Mouse (Mus musculus) thymus, adult 18-20 months (tissue): ENCODE results near the gene 2310033P09Rik.

ENCODE experiments used
- DNase-seq, 2 experiments: peaks; one replicate each; pipeline ENCODE4 v3.0.0; 2022; ENCODE audit warnings: mixed read lengths in 2 of 2

2310033P09Rik gene

DNA sequence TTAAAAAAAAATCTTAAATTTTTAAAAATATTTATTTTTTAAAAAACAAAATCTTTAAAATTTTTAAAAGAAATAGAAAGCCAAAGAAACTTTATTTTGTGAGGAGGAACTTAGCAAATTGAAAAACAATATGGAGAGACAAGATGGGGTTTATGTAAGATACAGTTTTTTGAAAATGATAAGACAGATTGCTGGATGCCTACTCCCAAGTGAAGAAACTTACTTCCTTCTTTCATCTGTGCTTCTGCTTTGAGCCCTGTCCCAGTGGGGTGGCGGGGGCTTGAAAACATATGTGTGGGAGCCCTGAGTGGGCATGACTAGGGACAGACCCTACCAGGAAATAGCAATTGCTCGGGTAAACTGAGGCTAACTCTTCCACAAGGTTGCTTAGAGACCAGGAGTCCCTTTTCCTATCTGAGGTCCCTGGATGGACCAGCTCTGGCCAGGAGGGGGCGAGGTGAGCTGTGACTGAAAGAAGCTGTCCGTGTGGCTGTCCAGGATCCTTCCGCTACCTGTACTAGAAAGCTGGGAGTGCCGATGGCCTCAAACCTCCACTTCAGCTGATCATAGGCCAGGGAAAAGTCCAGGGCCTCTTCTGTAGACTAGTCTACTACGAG is 22.1 kb downstream of the 2310033P09Rik start:
- DNase-seq: peak in 1 of 2 experiments; percentile 23

- no peak for DNase-seq
These were observed 24.7 kb downstream of the 2310033P09Rik start for GRCm38 (mm10) chr11:59232797-59233196.

DNA sequence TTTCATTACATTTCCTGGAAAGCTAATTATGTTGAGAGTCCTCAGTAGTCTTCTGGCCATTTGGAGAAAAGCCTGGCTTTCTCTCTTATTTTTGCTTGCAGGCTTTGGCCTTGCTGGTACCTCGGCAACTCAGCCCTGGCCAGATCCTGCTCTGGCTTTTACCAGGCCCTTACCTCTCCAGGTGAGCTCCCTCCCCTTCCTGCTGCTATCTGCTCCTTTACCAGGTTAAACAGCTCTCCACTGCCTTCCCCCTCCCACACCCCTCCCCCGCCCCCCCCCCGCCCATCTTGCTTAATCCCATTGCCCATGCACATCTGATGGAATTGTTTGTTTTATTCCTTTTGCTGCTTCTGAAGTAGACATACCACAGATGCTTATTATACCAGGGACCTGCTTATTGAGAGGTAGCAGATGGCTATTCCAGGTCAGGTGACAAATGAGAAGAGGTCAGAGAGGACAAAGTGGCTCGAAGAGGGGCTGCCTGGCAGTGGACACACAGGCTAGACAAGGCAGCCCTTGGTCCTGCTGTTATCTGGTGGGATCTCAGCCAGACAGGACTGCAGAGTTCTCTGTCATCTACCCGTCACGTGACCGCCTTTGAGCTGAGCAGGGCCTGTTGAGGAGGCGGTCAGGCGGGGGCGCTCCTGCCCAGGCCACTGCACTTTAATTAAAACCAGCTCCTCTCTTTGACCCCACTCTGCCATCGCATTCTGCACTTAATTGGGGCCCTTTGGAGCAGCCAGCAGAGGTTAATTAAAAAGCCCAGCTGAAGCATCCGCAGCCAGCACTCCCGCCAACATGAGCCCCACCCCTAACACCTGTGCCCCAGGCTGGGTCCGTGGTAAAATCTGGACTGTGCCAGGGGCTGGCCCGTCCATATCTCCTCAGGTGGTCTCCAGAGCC is 30.7 kb downstream of the 2310033P09Rik start:
- DNase-seq: peak in 1 of 2 experiments; percentile 14

- no peak for DNase-seq
These were observed 31.3 kb downstream of the 2310033P09Rik start for GRCm38 (mm10) chr11:59239428-59239785.

GRCm38 (mm10) chr11:59239796-59240195 is 31.7 kb downstream of the 2310033P09Rik start:
- no peak for DNase-seq

- DNase-seq: no peak
These were observed 33.7 kb downstream of the 2310033P09Rik start for GRCm38 (mm10) chr11:59241841-59242240.

- DNase-seq: no peak
These were observed 35.7 kb downstream of the 2310033P09Rik start for GRCm38 (mm10) chr11:59243856-59244255.

- no peak for DNase-seq
These were observed 40.0 kb downstream of the 2310033P09Rik start for GRCm38 (mm10) chr11:59248101-59248500.

GRCm38 (mm10) chr11:59259647-59260046 is 51.5 kb downstream of the 2310033P09Rik start:
- no peak for DNase-seq
